Mouse (Mus musculus): ENCODE measurements at regions not wholly inside any gene's neighbourhood (a gene's known extent, or its start where the extent isn't known, plus 50 kb on each side); places are given as distances from the start of the nearest gene placed in this dataset.
A peak's percentile ranks its signal among the peaks of the same experiment; 100 is the strongest.

DNA sequence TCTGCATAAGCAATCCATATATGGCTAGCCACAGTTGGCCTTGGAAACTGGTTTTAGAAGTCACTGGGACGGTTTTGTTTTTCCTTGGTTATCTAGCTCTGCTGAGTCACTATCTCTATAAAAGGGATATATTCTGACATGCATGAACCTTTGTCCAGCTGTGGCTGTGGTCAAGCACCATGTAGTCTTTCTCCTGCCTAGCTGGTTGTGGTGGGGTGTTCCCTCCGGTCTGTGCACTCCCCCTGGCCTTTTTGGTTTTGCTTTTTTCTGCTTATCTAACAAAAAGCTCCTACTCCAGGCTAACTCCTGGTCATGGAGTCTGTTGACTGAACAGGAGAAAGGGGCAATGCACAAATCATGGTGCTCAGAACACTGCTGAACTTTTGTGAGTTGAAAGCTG is 125.7 kb upstream of the Jun start:
- no peaks in the 10 kb centered on the region for H3K79me2 ChIP-seq (ENCODE audit: control insufficient read depth, insufficient read depth)
- H3K36me3 ChIP-seq (ENCODE audit: control insufficient read depth, insufficient read depth): no peaks in the 10 kb centered on the region
- no peak overlapping the region for H3K4me3 ChIP-seq (ENCODE audit: insufficient read depth, poor library complexity, severe bottlenecking)
- H3K27me3 ChIP-seq (ENCODE audit: control insufficient read depth, insufficient read depth, insufficient read length): no peaks in the 10 kb centered on the region
- H3K79me3 ChIP-seq (ENCODE audit: low read depth): no peaks in the 10 kb centered on the region
- H3ac ChIP-seq (ENCODE audit: control insufficient read depth, insufficient read length, low read depth): peak overlapping the region; percentile 12
- TF ChIP-seq USF1 (IDR thresholded peaks at IDR 0.05; ENCODE audit: low read depth) (no peak), MYOD1 (IDR thresholded peaks at IDR 0.05; ENCODE audit: control insufficient read depth, insufficient read length, low read depth) (peak; percentile 63), MYOG (IDR thresholded peaks at IDR 0.05; ENCODE audit: control insufficient read depth, extremely low read depth, insufficient read length) (no peak)

DNA sequence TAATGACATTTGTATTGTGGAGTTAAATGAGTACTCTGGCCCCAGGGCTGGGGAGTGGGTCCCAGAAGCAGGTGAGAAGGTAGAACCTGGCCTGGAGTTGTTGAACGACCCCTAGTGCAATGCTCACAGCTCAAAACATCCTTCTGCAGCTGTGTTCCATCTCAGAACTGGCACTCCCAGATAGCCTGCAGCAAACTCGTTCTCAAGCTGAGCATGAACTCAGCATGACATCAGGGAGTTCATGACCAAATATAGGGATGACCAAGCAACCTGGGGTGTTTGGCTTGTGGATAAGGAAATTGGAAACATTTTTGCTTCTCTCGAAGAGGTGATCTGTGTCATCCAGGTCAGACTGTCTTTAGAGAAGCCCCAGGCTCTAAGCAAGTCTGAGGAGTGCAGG is 126.4 kb upstream of the Jun start:
- Histone ChIP-seq H3K4me3 (ENCODE audit: insufficient read depth, poor library complexity, severe bottlenecking) (no peak overlapping the region), H3ac (ENCODE audit: control insufficient read depth, insufficient read length, low read depth) (peak overlapping the region; percentile 23), H3K79me2 (ENCODE audit: control insufficient read depth, insufficient read depth) (no peaks in the 10 kb centered on the region), H3K79me3 (ENCODE audit: low read depth) (no peaks in the 10 kb centered on the region), H3K36me3 (ENCODE audit: control insufficient read depth, insufficient read depth) (no peaks in the 10 kb centered on the region), H3K27me3 (ENCODE audit: control insufficient read depth, insufficient read depth, insufficient read length) (no peaks in the 10 kb centered on the region)
- no peak for TF ChIP-seq MAX (IDR thresholded peaks at IDR 0.05)

DNA sequence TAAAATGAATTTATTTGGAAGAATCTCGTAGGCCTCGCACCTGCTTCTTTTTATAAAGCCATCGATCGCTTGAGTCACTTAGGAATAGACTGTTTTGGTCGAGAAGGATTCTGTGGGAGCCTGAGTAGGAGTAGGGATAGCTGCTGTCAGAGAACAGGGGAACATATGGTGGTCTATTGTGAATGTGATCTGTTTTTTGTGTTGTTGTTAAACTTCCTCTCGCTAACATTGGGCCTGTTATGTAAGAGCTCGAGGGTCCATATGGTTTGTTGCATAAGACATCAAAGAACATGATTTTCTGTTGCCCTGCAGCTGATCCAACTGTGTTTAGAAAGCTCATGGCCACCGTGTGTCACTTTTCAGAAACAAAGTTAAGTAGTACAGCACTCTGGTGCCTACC is 126.9 kb upstream of the Jun start:
- Histone ChIP-seq H3K36me3 (ENCODE audit: control insufficient read depth, insufficient read depth) (no peaks in the 10 kb centered on the region), H3K79me3 (ENCODE audit: low read depth) (no peaks in the 10 kb centered on the region), H3ac (ENCODE audit: control insufficient read depth, insufficient read length, low read depth) (no peak overlapping the region), H3K79me2 (ENCODE audit: control insufficient read depth, insufficient read depth) (no peaks in the 10 kb centered on the region), H3K27me3 (ENCODE audit: control insufficient read depth, insufficient read depth, insufficient read length) (no peaks in the 10 kb centered on the region), H3K4me3 (ENCODE audit: insufficient read depth, poor library complexity, severe bottlenecking) (no peak overlapping the region)
- TF ChIP-seq MYOG (IDR thresholded peaks at IDR 0.05; ENCODE audit: control insufficient read depth, extremely low read depth, insufficient read length) (no peak), MYOD1 (IDR thresholded peaks at IDR 0.05; ENCODE audit: control insufficient read depth, insufficient read length, low read depth) (no peak), CTCF (IDR thresholded peaks at IDR 0.05; ENCODE audit: control insufficient read depth, insufficient read depth, insufficient read length) (no peak), USF1 (IDR thresholded peaks at IDR 0.05; ENCODE audit: low read depth) (no peak), CEBPB (IDR thresholded peaks at IDR 0.05; ENCODE audit: low read depth) (no peak), FOSL1 (IDR thresholded peaks at IDR 0.05; ENCODE audit: insufficient read depth, low read length, poor library complexity, severe bottlenecking) (no peak), MAX (IDR thresholded peaks at IDR 0.05) (no peak)

DNA sequence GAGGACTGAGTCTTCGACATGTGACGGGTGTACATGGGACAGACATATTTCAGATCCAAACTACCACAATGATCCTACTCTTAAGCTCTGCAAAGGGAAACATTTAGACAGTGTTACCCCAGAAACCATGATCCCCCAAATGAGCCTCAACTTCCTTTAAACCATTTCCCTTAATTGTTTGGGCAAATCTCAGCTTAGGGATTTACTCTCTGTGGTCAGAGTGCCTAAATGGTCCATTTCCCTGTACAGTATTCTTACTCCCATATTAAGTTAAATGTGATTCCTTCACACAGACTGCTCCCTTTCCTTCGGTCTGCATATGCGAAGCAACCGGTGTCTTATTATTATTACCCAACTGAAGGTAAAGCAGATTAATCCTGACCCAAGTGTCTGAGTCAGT is 128.4 kb upstream of the Jun start:
- Histone ChIP-seq H3K79me3 (ENCODE audit: low read depth) (no peaks in the 10 kb centered on the region), H3K27me3 (ENCODE audit: control insufficient read depth, insufficient read depth, insufficient read length) (no peaks in the 10 kb centered on the region), H3K4me3 (ENCODE audit: insufficient read depth, poor library complexity, severe bottlenecking) (no peak overlapping the region), H3ac (ENCODE audit: control insufficient read depth, insufficient read length, low read depth) (no peak overlapping the region), H3K36me3 (ENCODE audit: control insufficient read depth, insufficient read depth) (no peaks in the 10 kb centered on the region), H3K79me2 (ENCODE audit: control insufficient read depth, insufficient read depth) (no peaks in the 10 kb centered on the region)
- TF ChIP-seq USF1 (IDR thresholded peaks at IDR 0.05; ENCODE audit: low read depth) (no peak), FOSL1 (IDR thresholded peaks at IDR 0.05; ENCODE audit: insufficient read depth, low read length, poor library complexity, severe bottlenecking) (no peak), CTCF (IDR thresholded peaks at IDR 0.05; ENCODE audit: control insufficient read depth, insufficient read depth, insufficient read length) (no peak), CEBPB (IDR thresholded peaks at IDR 0.05; ENCODE audit: low read depth) (no peak), MAX (IDR thresholded peaks at IDR 0.05) (no peak), MYOG (IDR thresholded peaks at IDR 0.05; ENCODE audit: control insufficient read depth, extremely low read depth, insufficient read length) (no peak), MYOD1 (IDR thresholded peaks at IDR 0.05; ENCODE audit: control insufficient read depth, insufficient read length, low read depth) (no peak)

DNA sequence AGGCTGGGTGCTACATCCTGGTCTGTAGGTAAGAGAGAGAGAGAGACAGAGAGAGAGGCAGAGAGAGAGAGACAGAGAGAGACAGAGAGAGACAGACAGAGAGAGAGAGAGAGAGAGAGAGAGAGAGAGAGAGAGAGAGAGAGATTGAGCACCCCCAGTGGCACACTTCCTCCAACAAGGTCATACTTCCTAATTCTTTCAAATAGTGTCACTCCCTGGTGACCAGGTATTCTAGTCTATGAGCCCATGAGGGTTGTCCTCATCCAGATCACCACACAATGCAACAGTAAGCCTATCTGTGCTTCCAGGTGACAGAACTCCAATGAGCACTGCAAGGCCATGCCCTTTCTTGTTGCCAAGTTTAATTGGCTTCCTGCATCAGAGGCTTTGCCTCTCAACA is 129.0 kb upstream of the Jun start:
- TF ChIP-seq FOSL1 (IDR thresholded peaks at IDR 0.05; ENCODE audit: insufficient read depth, low read length, poor library complexity, severe bottlenecking): no peak
- no peak for TF ChIP-seq CEBPB (IDR thresholded peaks at IDR 0.05; ENCODE audit: low read depth)
- TF ChIP-seq MYOD1 (IDR thresholded peaks at IDR 0.05; ENCODE audit: control insufficient read depth, insufficient read length, low read depth): no peak
- no peaks in the 10 kb centered on the region for H3K79me2 ChIP-seq (ENCODE audit: control insufficient read depth, insufficient read depth)
- no peaks in the 10 kb centered on the region for H3K36me3 ChIP-seq (ENCODE audit: control insufficient read depth, insufficient read depth)
- no peaks in the 10 kb centered on the region for H3K79me3 ChIP-seq (ENCODE audit: low read depth)
- no peaks in the 10 kb centered on the region for H3K27me3 ChIP-seq (ENCODE audit: control insufficient read depth, insufficient read depth, insufficient read length)
- no peak overlapping the region for H3ac ChIP-seq (ENCODE audit: control insufficient read depth, insufficient read length, low read depth)
- no peak overlapping the region for H3K4me3 ChIP-seq (ENCODE audit: insufficient read depth, poor library complexity, severe bottlenecking)

DNA sequence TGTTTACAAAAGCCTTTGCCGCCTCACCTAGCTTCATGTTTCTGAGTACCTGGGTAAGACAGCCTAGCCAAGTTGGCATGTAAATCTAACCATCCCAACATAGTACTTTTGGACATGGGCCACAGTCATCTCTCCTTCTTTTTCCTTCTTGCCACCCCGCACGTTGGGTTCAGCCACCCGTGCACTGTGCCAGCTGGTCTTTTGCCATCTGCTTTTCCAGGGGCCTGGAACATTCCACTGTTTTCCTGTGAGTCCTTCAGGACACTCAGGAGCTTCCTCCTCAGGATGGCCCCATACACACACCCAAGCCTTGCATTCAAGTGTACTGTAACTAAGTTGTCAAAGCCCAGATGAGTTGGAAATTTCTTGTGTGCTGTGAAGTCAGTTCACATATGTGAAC is 132.2 kb upstream of the Jun start:
- Histone ChIP-seq H3K27me3 (ENCODE audit: control insufficient read depth, insufficient read depth, insufficient read length) (no peaks in the 10 kb centered on the region), H3K4me3 (ENCODE audit: insufficient read depth, poor library complexity, severe bottlenecking) (no peak overlapping the region), H3K79me2 (ENCODE audit: control insufficient read depth, insufficient read depth) (no peaks in the 10 kb centered on the region), H3K36me3 (ENCODE audit: control insufficient read depth, insufficient read depth) (no peaks in the 10 kb centered on the region), H3ac (ENCODE audit: control insufficient read depth, insufficient read length, low read depth) (no peak overlapping the region), H3K79me3 (ENCODE audit: low read depth) (no peaks in the 10 kb centered on the region)
- no peak for TF ChIP-seq CTCF (IDR thresholded peaks at IDR 0.05; ENCODE audit: control insufficient read depth, insufficient read depth, insufficient read length)
- no peak for TF ChIP-seq MYOG (IDR thresholded peaks at IDR 0.05; ENCODE audit: control insufficient read depth, extremely low read depth, insufficient read length)
- TF ChIP-seq USF1 (IDR thresholded peaks at IDR 0.05; ENCODE audit: low read depth): no peak
- no peak for TF ChIP-seq MYOD1 (IDR thresholded peaks at IDR 0.05; ENCODE audit: control insufficient read depth, insufficient read length, low read depth)
- TF ChIP-seq CEBPB (IDR thresholded peaks at IDR 0.05; ENCODE audit: low read depth): no peak
